Mouse (Mus musculus) forebrain, embryonic 10.5 days (tissue): ENCODE data around the gene Rnf224. TPM values are rescaled to one million over a fixed set of nuclear protein-coding genes. Genes with fewer than 3 reads are reported as not detected.

Experiments
- DNase-seq: peaks from one replicate; pipeline ENCODE4 v3.0.0-alpha.2; 2017; ENCODE audit warnings: low spot score; ENCODE audit errors: extremely low spot score
- H3K27ac ChIP-seq: fragments of 300-500 bp; sonication (generic); 2 replicates; pipeline ENCODE4 v1.5.1; 2016; ENCODE audit warnings: mild to moderate bottlenecking
- H3K27me3 ChIP-seq: fragments of 300-500 bp; sonication (generic); 2 replicates; pipeline ENCODE4 v1.6.1; 2016; ENCODE audit warnings: mild to moderate bottlenecking; ENCODE audit not compliant: poor library complexity, severe bottlenecking
- H3K36me3 ChIP-seq: fragments of 300-500 bp; sonication (generic); replicated peaks from 2 replicates; pipeline ENCODE4 v1.6.1; 2016; ENCODE audit warnings: mild to moderate bottlenecking, moderate library complexity
- H3K4me1 ChIP-seq: fragments of 300-500 bp; sonication (generic); 2 replicates; pipeline ENCODE4 v1.6.1; 2016
- H3K4me3 ChIP-seq: fragments of 300-500 bp; sonication (generic); 2 replicates; pipeline ENCODE4 v1.5.1; 2016; ENCODE audit warnings: mild to moderate bottlenecking, moderate library complexity
- H3K9me3 ChIP-seq: fragments of 300-500 bp; sonication (generic); 2 replicates; pipeline ENCODE4 v1.6.1; 2016; ENCODE audit warnings: mild to moderate bottlenecking, moderate library complexity
- WGBS: fragments of 180-500 bp; shearing (Covaris S2); methylation state at CpG from one replicate; pipeline ENCODE4 v1.1.7; 2016; 5-methylcytosine and 5-hydroxymethylcytosine counted together
- polyA plus RNA-seq: library from polyadenylated mRNA; unstranded; fragments of >200 nt; fragmentation: Nextera tagmentation; extraction: Ambion mirVana; gene quantifications from 2 replicates; pipeline ENCODE4 v1.2.1, GENCODE M21; 2016

Rnf224 gene
- not detected in 2 replicates for polyA plus RNA-seq

- Histone ChIP-seq H3K27ac (no peak within 1 kb of the TSS), H3K27me3 (peaks cover 31% of the 10 kb centered on the region), H3K4me3 (no peak within 1 kb of the TSS), H3K36me3 (no peaks in the 10 kb centered on the region), H3K9me3 (no peaks in the 10 kb centered on the region), H3K4me1 (peaks cover 16% of the 10 kb centered on the region)
- DNase-seq, result no peak
- WGBS, result 39% methylated on average over 8 of the region's 8 CpGs
Measured at GRCm38 (mm10) chr2:25236614-25237013, at the start of gene Rnf224. Gene Rnf224 (minus strand): TSS chr2:25236787.

- H3K36me3 ChIP-seq, result peaks cover 52% of the 10 kb centered on the region
- no peak overlapping the region for H3K27ac ChIP-seq
- peaks cover 49% of the 10 kb centered on the region for H3K27me3 ChIP-seq
- no peaks in the 10 kb centered on the region for H3K9me3 ChIP-seq
- WGBS, result 88% methylated on average over 1 of the region's 1 CpGs
- DNase-seq, result no peak
- H3K4me3 ChIP-seq, result no peak overlapping the region
- H3K4me1 ChIP-seq, result peaks cover 18% of the 10 kb centered on the region
Measured at GRCm38 (mm10) chr2:25286314-25286713, 49.7 kb upstream of the Rnf224 start.

GRCm38 (mm10) chr2:25285551-25285950 lies 49.0 kb upstream of the Rnf224 start:
- Histone ChIP-seq H3K27me3 (peaks cover 42% of the 10 kb centered on the region), H3K4me1 (peaks cover 11% of the 10 kb centered on the region), H3K27ac (no peak overlapping the region), H3K36me3 (peaks cover 60% of the 10 kb centered on the region), H3K4me3 (no peak overlapping the region), H3K9me3 (no peaks in the 10 kb centered on the region)
- 93% methylated on average over 2 of the region's 2 CpGs for WGBS
- DNase-seq, result no peak

DNA sequence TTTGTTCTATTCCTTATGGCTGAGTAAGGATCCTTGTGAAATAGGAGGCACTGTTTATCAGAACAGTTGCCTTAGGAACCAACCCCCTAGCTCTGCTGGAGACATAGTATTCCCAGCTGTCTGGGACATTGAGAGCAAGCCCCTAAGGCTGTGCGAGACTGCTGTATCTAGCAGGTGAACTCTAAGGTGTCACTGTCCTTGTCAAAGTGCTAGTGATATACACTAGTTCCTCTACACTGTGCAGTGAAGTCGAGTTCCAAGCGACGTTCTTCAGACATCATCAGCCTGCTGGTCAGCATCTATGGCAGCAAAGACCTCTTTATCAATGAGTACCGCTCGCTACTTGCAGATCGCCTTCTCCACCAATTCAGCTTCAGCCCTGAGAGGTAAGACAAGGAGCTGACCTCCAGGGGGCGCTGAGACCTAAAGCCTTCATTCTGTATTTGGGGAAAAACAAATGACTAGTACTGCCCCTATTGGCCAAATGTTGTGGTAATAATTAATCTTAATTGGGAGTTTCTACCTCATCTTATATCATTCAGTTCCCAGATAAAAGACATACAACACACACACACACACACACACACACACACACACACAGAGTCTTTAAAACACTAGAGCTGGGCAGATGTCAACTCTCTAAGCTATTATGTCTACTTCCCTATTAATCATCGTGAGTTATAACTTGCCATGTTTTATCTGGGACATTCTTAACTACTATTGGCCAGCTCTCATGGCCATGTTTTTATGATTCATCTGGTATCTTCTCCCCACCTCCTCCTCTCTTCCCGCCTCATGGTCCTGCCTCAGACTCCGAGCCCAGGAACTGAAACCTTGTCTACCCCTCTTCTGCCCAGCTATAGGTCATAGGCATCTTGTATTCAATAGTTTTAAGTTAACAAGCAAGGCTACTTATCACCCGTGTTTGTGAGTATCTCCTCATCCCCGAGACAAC lies 42.6 kb upstream of the Rnf224 start:
- peak; percentile 73 for DNase-seq
- WGBS, result 60% methylated on average over 13 of the region's 13 CpGs
- no peaks in the 10 kb centered on the region for H3K27me3 ChIP-seq

GRCm38 (mm10) chr2:25273010-25273409 lies 36.4 kb upstream of the Rnf224 start:
- Histone ChIP-seq H3K4me3 (peak overlapping the region; percentile 89), H3K9me3 (no peaks in the 10 kb centered on the region), H3K36me3 (peaks cover 78% of the 10 kb centered on the region), H3K27me3 (no peaks in the 10 kb centered on the region), H3K4me1 (peaks cover 33% of the 10 kb centered on the region), H3K27ac (peak overlapping the region; percentile 88)
- 44% methylated on average over 16 of the region's 16 CpGs for WGBS
- no peak for DNase-seq

More for the DNA sequence above, 42.6 kb upstream of the Rnf224 start:
- Histone ChIP-seq H3K27ac (no peak overlapping the region), H3K4me1 (peaks cover 3% of the 10 kb centered on the region; the same call in 1 of the 2 replicates), H3K36me3 (peaks cover 99% of the 10 kb centered on the region), H3K4me3 (no peak overlapping the region), H3K9me3 (no peaks in the 10 kb centered on the region)

- Histone ChIP-seq H3K4me3 (peak overlapping the region; percentile 89), H3K27ac (peak overlapping the region; percentile 88), H3K4me1 (peaks cover 33% of the 10 kb centered on the region), H3K27me3 (no peaks in the 10 kb centered on the region), H3K36me3 (peaks cover 73% of the 10 kb centered on the region), H3K9me3 (no peaks in the 10 kb centered on the region)
- 0% methylated on average over 29 of the region's 29 CpGs for WGBS
- no peak for DNase-seq
Measured at GRCm38 (mm10) chr2:25272515-25272914, 35.9 kb upstream of the Rnf224 start.

DNA sequence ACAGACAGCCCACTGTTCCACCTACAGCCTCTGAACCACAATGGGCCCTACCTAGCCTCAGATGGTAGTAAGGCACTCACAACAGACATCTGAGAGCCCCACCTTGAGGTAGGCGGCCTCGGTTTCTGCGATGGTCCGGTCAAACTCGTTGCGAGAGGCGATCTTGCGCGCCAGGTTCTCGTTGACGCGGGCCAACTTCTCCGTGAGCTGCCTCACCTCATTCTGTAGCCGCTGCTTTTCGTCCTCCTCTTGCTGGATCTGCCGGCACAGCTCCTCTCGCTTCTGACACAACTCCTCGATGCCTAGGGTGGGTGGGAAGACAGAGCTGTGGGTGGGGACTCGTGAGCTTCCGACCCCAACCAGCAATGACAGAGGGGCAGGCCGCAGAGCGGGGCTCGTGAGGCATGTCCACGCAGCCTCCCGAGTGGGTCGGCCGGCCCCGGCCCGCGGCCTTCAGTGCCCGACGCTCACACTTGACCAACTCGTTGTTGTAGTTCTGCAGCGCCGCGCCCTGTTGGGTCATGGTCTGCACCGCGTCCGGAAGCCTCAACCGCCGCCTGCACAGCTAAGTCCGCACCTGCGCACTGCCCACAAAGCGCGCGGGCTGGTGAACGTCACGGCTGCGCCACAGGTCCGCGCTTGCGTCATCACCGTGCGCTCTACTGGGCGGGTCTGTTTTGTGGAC lies 35.4 kb upstream of the Rnf224 start, which contains the start of the genes Ssna1 and Anapc2:
Ssna1 (minus strand) TSS at position 612 of the 685 bp plus-strand sequence.
Anapc2 (plus strand) TSS at position 652 of the 685 bp plus-strand sequence.
- peak within 1 kb of the TSS; percentile 89 for H3K4me3 ChIP-seq
- peak within 1 kb of the TSS; percentile 88 for H3K27ac ChIP-seq
- under 1% methylated on average over 55 of the region's 55 CpGs for WGBS
- no peaks in the 10 kb centered on the region for H3K9me3 ChIP-seq
- H3K27me3 ChIP-seq, result no peaks in the 10 kb centered on the region
- H3K4me1 ChIP-seq, result peaks cover 37% of the 10 kb centered on the region
- H3K36me3 ChIP-seq, result peaks cover 67% of the 10 kb centered on the region
- DNase-seq, result peak; percentile 98

DNA sequence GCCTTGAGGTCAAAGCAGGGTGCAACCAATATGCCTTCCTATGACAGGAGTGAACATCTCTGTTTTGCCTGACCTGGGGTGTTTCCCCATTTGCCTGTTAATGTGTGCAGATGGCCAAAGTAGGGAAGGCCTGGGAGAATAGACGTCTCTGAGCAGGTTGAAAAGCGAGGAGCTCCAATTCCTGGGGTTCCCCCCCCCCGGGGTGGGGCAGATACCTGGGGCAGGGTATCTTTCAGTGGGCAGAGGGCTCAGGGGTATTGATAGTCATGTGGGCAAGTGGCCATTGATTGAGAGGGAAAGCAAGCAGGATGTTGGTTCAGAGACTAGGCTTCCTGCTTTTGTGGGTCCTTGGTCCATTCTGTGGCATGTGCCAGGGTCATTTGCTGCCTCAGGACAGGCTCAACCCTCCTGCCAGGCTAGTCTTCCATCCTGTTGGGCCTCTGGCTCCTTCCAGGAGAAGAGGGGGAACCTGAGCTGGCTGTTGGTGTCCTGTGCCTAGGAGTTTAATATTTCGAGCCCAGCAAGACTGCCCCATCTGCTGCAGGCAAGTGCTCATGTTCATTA lies 31.2 kb upstream of the Rnf224 start:
- H3K36me3 ChIP-seq, result peaks cover 28% of the 10 kb centered on the region
- 79% methylated on average over 4 of the region's 4 CpGs for WGBS
- no peak for DNase-seq
- H3K9me3 ChIP-seq, result no peaks in the 10 kb centered on the region
- H3K27me3 ChIP-seq, result peaks cover 24% of the 10 kb centered on the region
- no peak overlapping the region for H3K4me3 ChIP-seq
- peaks cover 62% of the 10 kb centered on the region for H3K4me1 ChIP-seq
- H3K27ac ChIP-seq, result no peak overlapping the region

- Histone ChIP-seq H3K36me3 (peaks cover 28% of the 10 kb centered on the region), H3K4me1 (peaks cover 62% of the 10 kb centered on the region), H3K9me3 (no peaks in the 10 kb centered on the region), H3K27ac (no peak overlapping the region), H3K4me3 (0 out of 2 replicates have a peak overlapping the region, but pooled peaks have one; percentile 2), H3K27me3 (peaks cover 24% of the 10 kb centered on the region)
- no peak for DNase-seq
Measured at GRCm38 (mm10) chr2:25267241-25267640, 30.7 kb upstream of the Rnf224 start.

DNA sequence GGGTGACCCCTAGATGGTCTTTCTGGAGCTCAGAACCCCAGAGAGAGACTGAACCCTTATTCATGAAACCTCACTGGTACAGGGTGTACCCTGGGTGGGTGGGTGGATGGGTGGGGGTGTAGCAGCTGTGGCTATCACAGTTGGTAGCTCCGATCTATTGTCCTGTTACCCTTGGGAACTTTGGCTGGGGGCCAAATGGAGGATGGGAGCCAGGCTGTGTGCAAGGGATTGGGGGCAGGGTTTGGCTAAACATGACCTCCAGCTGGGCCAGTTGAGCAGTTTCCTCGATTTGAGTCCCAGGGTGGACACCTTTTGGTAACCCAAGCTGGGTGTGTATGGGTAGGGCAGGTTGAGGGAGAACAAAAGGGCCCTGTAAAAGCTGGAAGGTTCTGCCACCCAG lies 30.1 kb upstream of the Rnf224 start:
- H3K27me3 ChIP-seq, result peaks cover 24% of the 10 kb centered on the region
- H3K36me3 ChIP-seq, result peaks cover 28% of the 10 kb centered on the region
- WGBS, result 68% methylated on average over 2 of the region's 2 CpGs
- 0 out of 2 replicates have a peak overlapping the region, but pooled peaks have one; percentile 2 for H3K4me3 ChIP-seq
- no peak overlapping the region for H3K27ac ChIP-seq
- DNase-seq, result no peak
- H3K9me3 ChIP-seq, result no peaks in the 10 kb centered on the region
- H3K4me1 ChIP-seq, result peaks cover 66% of the 10 kb centered on the region

DNA sequence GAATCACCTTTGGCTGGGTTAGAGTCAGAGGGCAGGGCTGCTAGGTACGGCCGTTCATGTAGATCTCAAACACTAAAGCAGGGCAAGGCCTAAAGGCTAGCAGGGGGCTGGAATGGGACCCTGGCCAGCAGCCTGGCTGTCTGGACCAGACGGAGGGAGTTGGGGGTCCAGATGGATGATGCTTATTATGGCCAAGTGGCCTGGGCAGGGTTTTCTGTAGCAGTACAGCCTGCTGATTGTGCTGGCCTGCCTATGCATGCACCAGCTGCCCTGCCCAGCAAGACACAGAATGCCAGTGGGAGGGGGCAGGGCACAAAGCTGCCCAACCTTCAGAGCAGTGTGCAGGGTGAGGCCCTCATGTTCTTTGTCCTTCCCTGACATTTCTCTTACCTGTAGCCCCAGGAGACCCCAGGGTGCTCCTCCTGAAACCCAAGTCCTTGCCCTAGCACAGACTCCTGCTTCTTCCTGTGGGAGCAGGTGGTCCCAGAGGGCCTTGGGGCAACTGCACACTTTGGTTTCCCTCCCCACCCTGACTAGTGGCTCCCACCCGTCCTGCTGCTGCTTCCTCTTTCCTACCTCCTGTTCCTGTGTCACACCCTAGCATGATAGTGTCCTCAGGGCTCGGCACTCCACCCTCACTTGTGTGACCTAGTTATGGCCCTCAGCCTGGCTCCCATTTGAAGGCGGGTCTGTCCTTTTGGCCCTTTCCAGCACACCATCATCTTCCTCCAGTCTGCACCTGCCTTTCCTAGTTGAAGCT lies 29.5 kb upstream of the Rnf224 start:
- DNase-seq, result no peak
- Histone ChIP-seq H3K9me3 (no peaks in the 10 kb centered on the region), H3K27ac (no peak overlapping the region), H3K4me1 (peaks cover 63% of the 10 kb centered on the region), H3K36me3 (peaks cover 26% of the 10 kb centered on the region), H3K4me3 (peak overlapping the region; percentile 9; the same call in 1 of the 2 replicates), H3K27me3 (peaks cover 24% of the 10 kb centered on the region)
- WGBS, result 81% methylated on average over 6 of the region's 6 CpGs

DNA sequence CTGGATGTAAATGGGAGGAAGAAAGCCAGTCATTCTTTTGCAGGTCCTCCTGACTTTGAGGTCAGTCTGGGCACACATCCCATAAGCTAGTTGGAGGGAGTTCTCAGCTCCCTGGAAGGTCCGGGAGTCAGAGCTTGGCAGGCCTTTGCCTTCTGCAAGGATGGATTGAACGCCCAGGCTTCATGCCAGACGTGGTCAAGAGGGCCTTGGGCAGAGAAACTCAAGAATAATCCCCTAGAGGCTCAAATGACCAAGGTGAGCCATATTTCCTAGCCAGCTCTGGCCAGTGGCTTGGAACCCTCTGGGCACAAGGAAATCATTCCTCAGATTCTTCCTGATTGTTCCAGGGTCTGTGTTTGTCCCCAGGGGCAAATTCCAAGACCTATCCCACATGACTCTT lies 28.3 kb upstream of the Rnf224 start:
- peak overlapping the region; percentile 83; the same call in 1 of the 2 replicates for H3K4me3 ChIP-seq

More for the DNA sequence above, 28.3 kb upstream of the Rnf224 start:
- no peak overlapping the region for H3K27ac ChIP-seq
- peaks cover 56% of the 10 kb centered on the region for H3K4me1 ChIP-seq
- DNase-seq, result no peak
- WGBS, result 71% methylated on average over 3 of the region's 3 CpGs
- peaks cover 14% of the 10 kb centered on the region for H3K36me3 ChIP-seq
- peaks cover 24% of the 10 kb centered on the region for H3K27me3 ChIP-seq
- no peaks in the 10 kb centered on the region for H3K9me3 ChIP-seq
